Mouse (Mus musculus): ENCODE results near the gene Ptpre.

GRCm38 (mm10) chr7:135587821-135588575, 50.7 kb downstream of the Ptpre start:
- no peak for TF ChIP-seq POLR2A (IDR thresholded peaks at IDR 0.05; ENCODE audit: insufficient read depth, low read length)
- no peak for TF ChIP-seq CTCF (IDR thresholded peaks at IDR 0.05; ENCODE audit: low read depth, low read length)

All from ES-Bruce4 (cell line).